Mouse (Mus musculus) adrenal gland, postnatal 36 days (tissue): ENCODE results near the gene Zdhhc8. TPM values are rescaled to one million over a fixed set of nuclear protein-coding genes. Genes with fewer than 3 reads are reported as not detected.
A peak's percentile ranks its signal among the peaks of the same experiment; 100 is the strongest.

Source experiments
- DNase-seq, 2 experiments: peaks; one replicate each; pipeline ENCODE4 v3.0.0; 2021; ENCODE audit warnings: mixed read lengths in 1 of 2
- long read RNA-seq, 2 experiments: library from polyadenylated mRNA; stranded (forward); transcript quantifications; one replicate each; pipeline ENCODE4 v2.0.0; 2021; ENCODE audit warnings: borderline sequencing depth in 2 of 2
- total RNA-seq, 2 experiments: library from RNA; stranded (reverse); gene quantifications; 2 replicates each; pipeline ENCODE4 v1.2.3; 2021

Zdhhc8 gene
- total RNA-seq, result 10 to 100 TPM; 20.2 to 23.1 TPM
- long read RNA-seq, experiment 1, full-length matches to known transcripts, result 1 of 16 reads
- long read RNA-seq, experiment 1, partial matches to known transcripts, result 2 of 16 reads
- long read RNA-seq, experiment 1, other reads (novel, unspliced or antisense), result 13 of 16 reads
- long read RNA-seq, experiment 2, full-length matches to known transcripts, result 7 of 19 reads
- long read RNA-seq, experiment 2, partial matches to known transcripts, result 5 of 19 reads
- long read RNA-seq, experiment 2, other reads (novel, unspliced or antisense), result 7 of 19 reads

DNA sequence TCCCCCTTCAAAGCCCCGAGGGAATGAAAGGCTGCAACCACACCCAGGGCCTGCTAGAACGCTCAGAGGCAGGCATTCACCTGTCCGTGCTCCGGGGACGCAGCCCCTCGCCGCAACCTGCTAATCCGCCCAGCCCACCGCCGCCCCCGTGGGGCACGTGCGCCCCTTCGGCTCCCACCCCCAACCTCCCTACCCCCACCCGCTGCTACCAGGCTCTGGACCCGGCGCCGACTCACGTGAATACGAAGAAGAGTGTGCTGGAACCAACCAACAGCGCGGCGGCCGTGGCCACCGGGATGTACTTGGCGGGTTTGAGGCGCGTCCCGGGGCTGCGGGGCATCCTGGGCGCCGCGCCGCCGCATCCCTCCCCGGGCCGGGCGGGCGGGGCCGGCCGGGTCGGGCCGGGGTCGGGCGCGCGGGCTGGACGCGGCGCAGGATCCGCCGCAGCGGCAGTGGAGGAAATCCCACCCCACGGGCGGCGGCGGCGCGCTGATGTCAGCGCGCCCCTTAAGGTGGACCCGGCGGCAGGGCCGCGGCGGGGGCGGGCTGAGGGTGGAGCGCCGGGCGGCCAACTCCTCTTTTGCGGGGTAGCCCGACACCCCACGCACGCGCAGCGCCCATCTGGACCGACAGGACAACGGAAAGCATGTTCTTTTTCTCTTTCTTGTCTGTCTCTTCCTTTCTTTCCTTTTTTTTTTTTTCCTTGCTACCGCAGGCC lies at the start of gene Zdhhc8:
Gene Zdhhc8 (minus strand): TSS at position 466 of the 718 bp plus-strand sequence.
- peak; percentile 87 to 94 for DNase-seq

DNA sequence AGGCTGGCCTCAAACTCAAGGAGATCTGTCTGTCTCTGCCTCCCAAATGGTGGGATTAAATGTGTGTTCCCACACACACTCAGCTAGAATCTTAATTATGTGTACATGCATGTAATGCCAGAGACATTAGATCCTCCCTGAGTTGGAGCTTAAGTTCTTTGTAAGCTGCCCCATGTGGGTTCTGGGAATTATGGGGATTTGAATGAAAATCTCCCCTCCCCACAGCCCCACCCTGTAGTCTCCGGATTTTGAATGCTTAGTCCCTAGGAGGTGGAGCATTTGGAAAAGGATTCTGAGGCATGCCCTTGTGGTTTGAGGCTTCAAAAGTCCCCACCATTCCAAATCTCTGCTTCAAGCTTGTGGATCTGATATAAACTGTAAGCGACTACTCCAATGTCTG lies 40.2 kb upstream of the Zdhhc8 start:
- no peak for DNase-seq

DNA sequence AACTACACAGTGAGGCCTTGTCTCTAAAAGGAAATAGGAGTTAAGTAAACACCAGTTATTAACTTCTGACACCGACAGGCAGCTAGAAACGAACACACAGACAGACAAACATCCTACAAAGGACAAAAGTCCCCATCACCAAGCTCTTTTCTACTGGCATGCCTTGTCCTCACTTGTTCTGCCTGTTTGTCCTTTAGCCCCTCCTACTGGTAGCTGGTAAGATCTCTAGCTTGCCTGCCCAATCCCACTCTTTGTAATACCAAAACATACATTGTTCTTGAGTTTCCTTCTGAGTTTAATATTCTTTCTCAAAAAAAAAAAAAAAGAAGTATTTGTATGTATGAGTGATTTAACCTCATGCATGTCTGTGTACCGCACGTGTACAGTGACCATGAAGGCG lies 33.2 kb upstream of the Zdhhc8 start:
- DNase-seq, result no peak

DNA sequence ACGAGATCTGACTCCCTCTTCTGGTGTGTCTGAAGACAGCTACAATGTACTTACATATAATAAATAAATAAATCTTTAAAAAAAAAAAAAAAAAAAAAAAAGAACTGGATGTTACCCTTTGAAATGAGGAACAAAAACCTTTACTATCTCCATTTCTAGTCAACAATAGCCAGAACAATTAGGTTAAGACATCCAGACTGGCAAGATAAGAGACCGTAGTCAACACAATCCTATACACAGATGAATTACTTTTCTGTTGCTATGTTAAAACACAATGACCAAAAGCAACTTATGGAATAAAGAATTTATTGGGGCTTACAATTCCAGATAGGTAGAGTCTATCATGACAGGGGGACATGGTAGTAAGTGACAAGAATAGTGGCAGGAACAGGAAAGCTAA lies 30.1 kb upstream of the Zdhhc8 start:
- no peak for DNase-seq

DNA sequence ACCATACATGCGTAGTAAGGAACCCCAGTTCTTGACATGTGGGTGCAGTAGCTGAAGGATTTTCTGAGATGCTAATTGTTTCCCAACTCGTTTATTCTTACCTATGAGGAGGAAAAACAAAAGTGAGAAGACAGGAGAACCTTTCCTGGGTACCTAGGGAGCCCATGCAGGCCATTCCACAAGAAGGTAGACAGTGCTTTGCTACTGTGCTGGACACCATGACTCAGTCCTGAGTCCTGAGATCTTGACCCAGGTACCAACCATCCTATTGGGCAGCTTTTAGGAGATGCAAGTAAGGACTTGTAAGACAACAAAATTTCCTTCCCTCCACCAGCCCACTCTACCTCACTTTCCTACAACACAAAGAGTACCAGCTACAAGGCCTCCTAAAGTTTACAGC lies 23.3 kb upstream of the Zdhhc8 start, which contains the start of gene Gm49776:
Gene Gm49776 (minus strand): TSS at position 101 of the 400 bp plus-strand sequence.
- DNase-seq, result no peak

DNA sequence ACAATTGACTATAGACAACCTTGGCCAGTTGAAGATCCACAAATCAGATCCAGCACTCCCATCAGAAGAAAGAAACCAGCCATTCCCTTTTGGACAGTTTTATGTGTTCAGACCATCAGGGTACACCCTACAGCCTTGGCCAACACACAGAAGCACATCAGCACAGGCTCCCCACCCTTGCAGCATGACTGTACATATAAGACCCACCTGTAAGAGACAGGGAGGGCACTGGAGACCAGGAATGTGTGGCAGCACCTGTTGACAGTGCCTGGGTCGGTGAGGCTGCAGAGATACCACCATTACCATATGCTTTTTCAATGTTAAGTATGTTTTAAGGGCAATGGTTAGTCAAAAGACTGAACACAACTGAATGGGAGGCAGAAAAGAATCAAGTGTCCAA lies 18.9 kb upstream of the Zdhhc8 start:
- no peak for DNase-seq

DNA sequence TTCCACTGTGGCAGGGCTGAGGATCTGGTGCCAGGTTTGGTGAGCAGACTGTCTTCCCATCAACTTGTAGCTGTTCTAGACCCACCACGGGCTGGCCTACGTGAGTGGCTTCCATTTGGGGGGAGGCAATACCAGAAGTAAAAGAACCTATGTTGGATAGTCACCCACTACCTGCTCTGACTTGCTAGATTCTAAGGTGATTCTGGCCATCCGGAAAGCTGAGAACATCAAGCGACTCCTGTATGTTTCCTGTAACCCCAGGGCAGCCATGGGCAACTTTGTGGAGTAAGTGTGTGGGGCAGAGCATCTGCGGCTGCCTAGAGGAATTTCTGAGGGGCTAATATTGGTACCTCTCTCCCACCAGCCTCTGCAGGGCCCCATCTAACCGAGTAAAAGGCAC lies 17.8 kb upstream of the Zdhhc8 start:
- DNase-seq, result no peak

DNA sequence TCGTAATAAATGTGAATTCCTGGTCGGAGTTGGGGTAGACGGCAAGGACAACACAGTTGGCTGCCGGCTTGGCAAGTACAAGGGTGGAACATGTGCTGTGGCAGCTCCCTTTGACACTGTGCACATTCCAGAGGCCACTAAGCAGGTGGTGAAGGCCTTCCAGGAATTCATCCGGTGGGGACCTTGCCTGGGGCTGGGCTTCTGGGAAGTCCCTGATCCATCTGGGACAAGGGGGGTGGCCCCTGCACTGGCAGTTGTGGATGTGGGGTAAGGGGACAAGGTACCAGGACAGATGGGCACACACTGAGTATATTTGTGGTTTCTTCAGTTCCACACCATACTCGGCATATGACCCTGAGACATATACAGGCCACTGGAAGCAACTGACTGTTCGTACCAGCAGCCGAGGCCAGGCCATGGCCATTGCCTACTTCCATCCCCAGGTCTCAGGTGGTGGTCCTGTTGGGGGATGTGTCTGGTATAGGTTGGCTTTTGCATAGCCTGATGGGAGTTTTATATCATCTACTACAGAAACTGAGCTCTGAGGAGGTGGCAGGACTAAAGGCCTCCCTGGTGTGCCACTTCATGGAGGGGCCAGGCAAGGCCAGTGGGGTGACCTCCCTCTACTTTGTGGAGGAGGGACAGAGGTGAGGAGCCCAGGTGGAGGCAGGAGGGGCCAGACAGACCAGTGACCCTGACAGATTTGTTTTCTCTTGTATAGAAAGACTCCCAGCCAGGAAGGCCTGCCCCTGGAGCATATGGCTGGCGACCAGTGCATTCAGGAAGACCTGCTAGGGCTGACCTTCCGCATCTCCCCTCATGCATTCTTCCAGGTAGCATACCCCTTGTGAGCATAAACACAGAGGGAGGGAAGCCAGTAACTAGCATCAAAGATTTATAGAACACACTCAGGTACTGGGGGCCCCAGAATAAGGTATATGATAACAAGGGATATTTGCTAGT lies 16.2 kb upstream of the Zdhhc8 start:
- DNase-seq, result no peak

DNA sequence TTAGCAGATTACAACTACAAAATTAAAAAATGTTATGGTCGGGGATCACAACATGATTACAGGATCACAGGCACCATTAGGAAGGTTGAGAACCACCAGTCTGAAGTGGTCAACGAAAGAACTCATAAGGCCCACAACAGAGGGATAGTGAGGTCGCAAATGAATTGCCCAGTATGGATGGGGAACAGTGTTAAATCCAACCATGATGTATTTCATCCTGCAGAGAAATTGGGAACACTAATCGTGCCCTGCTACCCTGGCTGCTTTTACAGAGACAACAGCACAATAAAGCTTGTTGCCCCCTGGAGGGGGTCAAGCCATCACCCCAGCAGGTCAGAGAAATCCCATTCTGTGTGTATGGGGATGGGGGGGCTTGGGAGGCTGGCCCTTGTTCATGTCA lies 15.3 kb upstream of the Zdhhc8 start:
- no peak for DNase-seq

DNA sequence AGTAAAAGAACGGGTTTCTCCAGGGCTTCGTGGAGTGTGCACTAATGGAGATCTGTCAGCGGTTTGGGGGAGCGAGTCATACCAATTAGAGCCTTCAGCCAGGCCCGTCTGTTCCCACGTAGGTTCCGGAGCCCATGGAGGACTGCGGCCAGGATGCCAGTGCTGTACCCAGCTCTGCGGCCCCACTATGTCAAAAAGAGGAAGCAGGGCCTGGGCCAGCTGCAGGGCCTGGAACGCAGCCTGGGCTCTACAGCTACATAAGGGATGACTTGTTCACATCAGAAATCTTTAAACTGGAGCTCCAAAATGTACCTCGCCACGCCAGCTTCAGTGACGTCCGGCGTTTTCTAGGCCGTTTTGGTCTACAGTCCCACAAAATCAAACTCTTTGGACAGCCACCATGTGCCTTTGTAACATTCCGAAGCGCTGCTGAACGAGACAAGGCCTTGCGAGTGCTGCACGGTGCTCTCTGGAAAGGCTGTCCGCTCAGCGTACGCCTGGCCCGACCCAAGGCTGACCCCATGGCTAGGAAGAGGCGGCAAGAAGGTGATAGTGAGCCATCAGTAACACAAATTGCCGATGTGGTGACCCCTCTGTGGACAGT lies 14.5 kb upstream of the Zdhhc8 start:
- DNase-seq, result peak; percentile 51 to 60

DNA sequence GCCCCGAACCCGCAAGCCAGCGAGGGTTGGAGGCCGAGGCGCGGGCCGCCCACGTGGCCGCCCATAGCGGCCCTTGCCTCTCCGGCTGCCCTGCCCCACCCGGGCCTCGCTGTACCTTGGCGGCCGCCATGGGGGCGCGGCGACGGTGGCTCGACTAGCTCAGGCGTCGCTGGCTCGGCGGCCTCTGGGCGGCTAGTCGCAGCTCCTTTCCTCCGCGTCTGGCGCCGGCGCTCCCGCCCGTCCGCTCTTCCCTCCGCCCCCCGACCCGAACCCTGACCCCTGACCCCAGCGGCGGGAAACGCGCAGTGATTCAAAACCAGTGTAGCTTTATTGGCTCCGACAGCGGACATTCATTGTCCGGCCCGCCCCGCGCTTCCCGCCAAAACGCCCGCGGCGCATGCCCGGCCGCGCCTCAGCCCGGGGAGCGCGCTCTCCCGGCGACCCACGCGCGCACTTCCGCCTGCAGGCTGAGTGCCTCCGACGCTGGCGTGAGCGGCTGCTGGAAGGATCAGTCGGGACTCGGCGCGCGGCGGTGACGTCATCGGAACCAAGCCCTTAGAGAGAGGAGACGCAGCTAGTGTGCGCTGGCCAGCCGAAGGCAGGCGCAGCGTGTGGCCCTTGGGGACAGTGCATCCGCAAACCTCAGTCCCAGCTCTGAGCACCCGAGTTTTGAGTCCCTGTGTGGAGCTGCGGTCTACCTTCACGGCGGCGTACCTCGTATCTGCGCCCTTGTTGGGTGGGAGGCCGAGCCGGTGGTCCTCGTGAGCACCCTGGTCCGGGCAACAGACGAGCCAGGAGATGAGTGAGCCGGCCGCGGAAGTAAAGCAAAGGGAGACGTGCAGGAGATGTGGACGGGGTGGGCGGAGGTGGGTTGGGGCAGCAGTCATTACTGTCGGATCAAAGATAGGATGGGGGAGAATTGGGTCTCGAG lies 13.8 kb upstream of the Zdhhc8 start, which contains the start of the genes Trmt2a and Ranbp1:
Gene Trmt2a (plus strand): TSS at position 247 of the 931 bp plus-strand sequence.
Gene Ranbp1 (minus strand): TSS at position 300 of the 931 bp plus-strand sequence.
- DNase-seq, result peak; percentile 99 to 100

DNA sequence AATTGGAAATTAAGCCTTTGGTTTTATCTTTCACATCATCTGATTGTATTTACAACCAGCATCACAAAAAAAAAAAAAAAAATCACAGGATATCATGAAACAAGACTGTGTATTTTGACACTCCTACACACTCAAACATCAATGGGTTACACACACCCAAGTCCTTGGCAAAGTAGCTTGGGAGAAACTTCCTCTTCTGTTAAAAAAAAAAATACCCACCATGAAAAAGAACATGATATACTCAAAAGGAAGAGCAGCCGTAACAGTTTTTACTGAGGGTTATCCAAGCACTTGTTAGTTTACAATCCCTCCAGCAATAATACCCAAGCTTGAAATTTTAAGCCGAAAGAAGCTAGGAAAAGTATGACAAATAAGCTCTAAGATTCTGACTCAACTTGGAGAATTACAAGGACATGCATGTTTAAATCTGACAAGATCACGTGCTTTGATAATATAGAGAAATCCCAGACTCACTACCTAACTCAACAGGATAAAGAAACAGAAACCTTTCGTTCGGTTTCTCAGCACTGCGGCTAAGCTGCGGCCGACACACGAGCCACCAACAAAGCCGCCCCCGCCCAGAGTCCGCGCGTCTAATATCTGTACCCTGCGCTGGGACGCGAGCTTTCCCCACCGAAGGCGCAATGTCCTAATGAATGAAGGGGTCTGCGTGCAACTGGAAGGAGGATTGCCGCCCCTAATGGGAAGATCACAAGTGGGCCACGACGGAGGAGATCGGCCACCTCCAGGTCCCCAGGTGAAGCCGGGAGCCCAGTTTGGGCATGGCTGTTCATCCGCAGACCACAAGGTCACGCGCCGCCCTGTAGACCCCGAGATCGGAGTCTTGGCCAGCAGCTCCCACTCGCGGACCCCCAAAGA lies 12.8 kb upstream of the Zdhhc8 start:
- DNase-seq, result peak; percentile 49 to 59

DNA sequence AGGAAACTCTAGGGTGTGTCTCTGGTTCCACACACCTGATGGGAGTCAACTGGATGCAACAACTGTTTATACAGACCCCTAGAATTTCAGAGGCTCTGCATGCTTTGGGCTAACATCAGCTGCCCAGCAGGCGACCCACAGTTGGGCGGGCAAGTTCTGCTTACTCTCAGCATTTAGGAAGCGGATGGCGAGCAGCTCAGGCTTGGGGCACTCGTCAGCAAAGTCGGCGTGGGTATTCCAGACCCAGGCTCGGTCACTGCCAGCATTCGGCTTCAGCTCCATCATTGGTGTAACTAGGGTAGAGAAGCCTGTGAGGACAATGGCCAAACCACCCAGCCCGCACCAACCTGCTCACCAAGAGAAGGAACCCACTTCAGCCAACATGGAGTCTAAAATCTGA lies 6.6 kb upstream of the Zdhhc8 start:
- DNase-seq, result no peak

DNA sequence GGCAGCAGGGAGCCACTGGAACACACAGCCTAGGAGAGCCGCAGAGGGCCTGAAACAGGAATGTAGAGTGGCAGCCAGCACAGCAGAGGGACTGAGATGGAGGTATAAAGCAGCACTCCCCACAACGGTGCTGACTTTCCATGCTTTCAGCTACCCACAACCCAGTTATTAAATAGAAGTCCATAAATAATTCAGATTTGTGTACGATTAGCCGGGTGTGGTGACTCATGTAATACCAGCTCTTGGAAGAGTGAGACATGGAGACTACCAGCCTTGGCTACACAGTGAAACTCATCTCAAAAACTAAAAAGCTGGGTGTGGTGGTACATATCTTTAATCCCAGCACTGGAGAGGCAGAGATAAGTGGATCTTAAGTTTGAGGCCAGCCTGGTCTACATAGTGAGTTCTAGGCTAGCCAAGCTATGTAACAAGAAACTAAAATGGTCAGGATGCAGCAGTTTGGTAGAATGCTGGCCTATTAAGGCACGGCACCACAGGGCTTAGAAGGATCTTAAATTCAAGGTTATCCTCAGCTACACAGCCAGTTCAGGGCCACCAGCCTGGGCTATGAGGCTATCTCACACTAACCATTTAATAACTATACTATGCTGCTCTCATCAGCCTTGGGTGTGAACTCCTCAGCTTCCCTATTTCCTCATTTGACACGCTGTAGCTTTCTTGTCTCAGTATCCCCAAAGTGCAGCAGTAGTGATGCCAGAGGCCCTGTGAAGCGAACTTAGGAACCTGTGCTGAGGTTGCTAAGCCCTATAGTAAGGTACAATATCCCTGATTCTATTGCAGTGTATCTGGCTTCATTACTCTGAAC lies 2.0 kb upstream of the Zdhhc8 start:
- DNase-seq, result no peak

DNA sequence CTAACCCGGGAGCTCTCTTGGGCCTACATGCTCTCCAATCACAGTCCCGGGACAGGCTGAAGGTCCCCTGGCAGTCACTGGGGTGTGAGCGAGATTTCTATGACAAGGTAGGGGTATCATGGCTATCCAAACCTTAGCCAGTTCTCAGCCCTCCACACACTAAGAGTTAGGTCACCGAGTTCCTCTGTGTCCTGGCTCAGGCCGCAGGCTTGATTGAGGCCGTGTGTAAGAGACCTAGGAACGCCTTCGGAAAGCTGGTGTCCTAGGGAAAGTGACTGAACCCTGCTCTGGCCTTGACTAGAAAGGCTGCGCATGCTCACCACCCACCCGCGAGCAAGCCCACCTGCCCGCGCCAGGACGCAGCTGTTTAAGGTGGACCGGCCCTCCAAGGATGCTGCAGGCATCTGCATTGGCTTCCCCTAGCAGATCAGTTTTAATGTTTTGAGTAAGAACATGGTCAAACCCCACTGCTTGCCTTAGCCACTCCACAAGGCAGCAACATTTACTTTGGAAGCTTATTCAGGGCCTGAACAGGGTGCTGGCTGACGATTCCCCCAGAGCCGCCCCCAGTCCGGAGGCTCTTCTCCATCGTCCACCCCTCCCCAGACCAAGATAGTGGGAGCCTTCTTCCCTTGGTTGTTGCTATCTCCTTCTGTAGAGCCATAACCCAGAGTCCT lies 591 bp upstream of the Zdhhc8 start:
- peak; percentile 79 to 87 for DNase-seq

DNA sequence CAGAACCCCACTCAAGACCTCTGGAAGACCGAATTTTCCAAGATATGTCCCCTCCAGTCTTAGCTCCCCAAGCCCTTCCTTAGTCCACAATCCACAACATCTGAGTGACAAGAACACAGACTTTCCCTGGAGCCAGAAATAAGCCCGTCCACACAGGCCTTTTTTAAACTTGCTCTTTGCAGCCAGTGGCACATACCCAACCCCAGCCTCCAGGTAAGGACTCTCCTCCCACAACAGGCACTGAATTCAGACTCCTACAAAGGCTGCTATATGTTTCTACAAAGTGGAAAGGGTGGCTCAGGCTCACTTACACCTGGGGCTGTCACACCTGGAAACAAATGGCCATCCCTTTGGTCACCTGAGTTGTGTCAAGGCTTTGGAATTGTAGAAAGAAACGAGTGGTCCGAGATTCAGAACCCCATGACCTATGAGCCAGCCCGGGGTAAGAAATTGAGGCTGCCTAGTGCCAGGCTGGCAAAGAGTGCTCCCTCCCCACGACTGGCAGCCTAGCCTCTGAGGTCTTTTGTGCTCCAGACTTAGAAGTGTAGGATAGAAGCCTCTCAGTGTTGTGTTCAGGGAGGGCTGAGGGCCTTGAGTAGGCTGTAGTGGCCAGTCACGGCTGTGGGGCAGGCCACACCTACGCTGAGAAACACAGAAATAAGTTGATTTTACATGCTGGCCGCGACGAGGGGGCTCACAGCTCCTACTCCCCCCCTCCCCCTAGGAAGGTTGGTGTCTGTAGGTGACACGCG lies 841 bp downstream of the Zdhhc8 start:
- DNase-seq, result no peak

DNA sequence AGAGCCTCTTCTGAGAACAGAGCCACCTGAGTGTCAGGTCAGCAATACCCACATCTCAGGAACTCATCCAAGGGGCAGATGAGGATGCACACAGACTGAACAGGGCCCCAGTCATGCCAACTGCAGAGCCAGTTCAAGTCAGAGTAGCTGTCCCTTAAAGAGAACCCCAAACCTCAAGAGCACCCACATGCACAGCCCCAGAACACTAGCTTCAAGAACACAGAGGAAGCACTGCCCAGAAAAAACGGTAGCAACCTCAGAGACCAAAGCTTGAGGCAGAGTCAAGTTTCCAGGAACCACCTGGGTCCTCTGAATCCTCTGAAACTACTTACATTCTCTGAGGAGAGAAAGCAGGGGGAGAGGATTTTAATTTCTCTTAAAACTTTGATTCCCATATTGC lies 1.5 kb downstream of the Zdhhc8 start:
- DNase-seq, result no peak
